Mouse (Mus musculus): ENCODE data around the gene Nrcam. TPM values are rescaled to one million over a fixed set of nuclear protein-coding genes. Genes with fewer than 3 reads are reported as not detected.

Nrcam gene
- polyA plus RNA-seq, 1 experiment from 2014 or later = 46.9 TPM

- 77% methylated on average over 4 of the region's 4 CpGs for WGBS
- no peak for DNase-seq (ENCODE audit: low spot score)
Measured at GRCm38 (mm10) chr12:44457961-44458360, 129.3 kb downstream of the Nrcam start.

DNA sequence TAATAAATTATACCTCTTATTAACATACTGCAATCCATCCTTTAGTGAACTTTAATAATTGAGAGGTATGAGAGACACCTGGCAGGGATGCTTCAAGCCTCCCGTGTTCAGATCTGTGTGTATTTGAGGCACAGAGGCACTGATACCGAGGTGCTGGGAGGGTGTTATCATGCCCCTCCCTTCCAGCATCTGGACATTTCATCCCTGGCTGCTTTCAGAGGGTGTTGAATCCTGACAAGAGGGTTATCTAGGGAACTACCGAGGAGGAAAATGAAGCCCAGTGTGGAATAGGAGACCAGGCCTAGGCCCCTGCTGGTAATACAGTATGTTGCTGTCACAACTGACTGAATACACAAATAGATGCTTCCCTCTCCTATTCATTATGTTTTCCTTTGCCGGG lies 133.8 kb downstream of the Nrcam start:
- H3K27me3 ChIP-seq (ENCODE audit: insufficient read depth, poor library complexity, severe bottlenecking) = no peaks in the 10 kb centered on the region
- no peak overlapping the region; the same call in 1 of the 2 replicates for H3K27ac ChIP-seq
- no peak for DNase-seq (ENCODE audit: low spot score)
- no peaks in the 10 kb centered on the region for H3K9me3 ChIP-seq
- H3K36me3 ChIP-seq = no peaks in the 10 kb centered on the region
- H3K4me3 ChIP-seq = no peak overlapping the region
- H3K4me1 ChIP-seq (replicated peaks) = peaks cover 15% of the 10 kb centered on the region
- WGBS = 40% methylated on average over 4 of the region's 4 CpGs

More at GRCm38 (mm10) chr12:44457961-44458360, 129.3 kb downstream of the Nrcam start:
- Histone ChIP-seq H3K4me1 (replicated peaks) (peaks cover 8% of the 10 kb centered on the region), H3K27me3 (ENCODE audit: insufficient read depth, poor library complexity, severe bottlenecking) (no peaks in the 10 kb centered on the region), H3K9me3 (no peaks in the 10 kb centered on the region), H3K4me3 (no peak overlapping the region), H3K36me3 (no peaks in the 10 kb centered on the region), H3K27ac (no peak overlapping the region)

DNA sequence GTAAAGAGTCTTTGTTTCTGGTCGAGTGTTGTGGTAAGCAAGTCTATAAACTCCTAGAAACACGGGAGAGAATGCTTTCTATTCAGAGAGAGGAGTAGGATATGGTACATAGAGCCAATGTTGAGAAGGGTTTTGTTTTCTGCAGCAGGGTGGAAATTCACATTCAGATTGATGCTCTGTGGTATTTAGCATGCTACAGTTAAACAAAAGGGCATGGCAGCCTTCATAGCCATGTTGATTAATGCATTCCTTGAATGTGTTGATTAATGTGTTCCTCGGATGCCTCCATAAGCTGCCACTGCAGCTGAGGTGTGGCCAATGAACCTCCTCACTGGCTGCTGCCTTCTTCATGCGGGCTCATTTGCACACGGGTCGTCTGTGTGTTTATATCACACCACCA lies 134.3 kb downstream of the Nrcam start:
- DNase-seq (ENCODE audit: low spot score) = no peak
- no peaks in the 10 kb centered on the region for H3K36me3 ChIP-seq
- no peak overlapping the region for H3K4me3 ChIP-seq
- H3K27me3 ChIP-seq (ENCODE audit: insufficient read depth, poor library complexity, severe bottlenecking) = no peaks in the 10 kb centered on the region
- H3K4me1 ChIP-seq (replicated peaks) = peaks cover 15% of the 10 kb centered on the region
- no peak overlapping the region for H3K27ac ChIP-seq
- no peaks in the 10 kb centered on the region for H3K9me3 ChIP-seq
- WGBS = 53% methylated on average over 6 of the region's 6 CpGs

- Histone ChIP-seq H3K36me3 (no peaks in the 10 kb centered on the region), H3K4me1 (replicated peaks) (no peaks in the 10 kb centered on the region), H3K4me3 (no peak overlapping the region), H3K27ac (no peak overlapping the region), H3K9me3 (no peaks in the 10 kb centered on the region), H3K27me3 (ENCODE audit: insufficient read depth, poor library complexity, severe bottlenecking) (no peaks in the 10 kb centered on the region)
- 83% methylated on average over 5 of the region's 5 CpGs for WGBS
- DNase-seq (ENCODE audit: low spot score) = no peak
Measured at GRCm38 (mm10) chr12:44471073-44471472, 142.4 kb downstream of the Nrcam start.

DNA sequence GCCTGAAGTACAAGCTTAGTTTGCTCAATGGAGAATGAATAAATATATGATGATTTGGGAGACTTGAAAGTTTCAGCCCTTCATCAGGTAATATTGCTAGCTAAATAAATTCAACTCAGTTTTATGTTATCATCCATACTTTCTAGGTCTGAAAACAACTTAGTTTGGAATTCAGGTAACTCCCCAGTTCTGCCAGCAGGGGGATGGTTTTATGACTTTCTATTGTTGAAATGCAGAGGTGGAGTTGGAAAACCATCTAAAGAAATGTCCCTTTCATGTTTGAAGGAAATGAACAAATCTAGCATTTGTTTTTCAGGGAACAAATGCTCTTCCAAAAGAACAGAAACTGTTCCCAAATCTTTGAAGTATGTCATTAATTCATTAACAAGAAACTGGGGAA lies 146.7 kb downstream of the Nrcam start:
- no peaks in the 10 kb centered on the region for H3K4me1 ChIP-seq (replicated peaks)
- no peaks in the 10 kb centered on the region for H3K36me3 ChIP-seq
- no peak overlapping the region for H3K4me3 ChIP-seq
- H3K27me3 ChIP-seq (ENCODE audit: insufficient read depth, poor library complexity, severe bottlenecking) = no peaks in the 10 kb centered on the region
- no peaks in the 10 kb centered on the region for H3K9me3 ChIP-seq
- H3K27ac ChIP-seq = no peak overlapping the region
- no peak for DNase-seq (ENCODE audit: low spot score)

GRCm38 (mm10) chr12:44479260-44480030 lies 150.8 kb downstream of the Nrcam start:
- no peak for DNase-seq (ENCODE audit: low spot score)
- no peak overlapping the region for H3K4me3 ChIP-seq
- 0 out of 2 replicates have a peak, but pooled peaks cover 2% of the 10 kb centered on the region for H3K36me3 ChIP-seq
- H3K4me1 ChIP-seq (replicated peaks) = no peaks in the 10 kb centered on the region
- peaks cover 4% of the 10 kb centered on the region; the same call in 1 of the 2 replicates for H3K9me3 ChIP-seq
- H3K27me3 ChIP-seq (ENCODE audit: insufficient read depth, poor library complexity, severe bottlenecking) = no peaks in the 10 kb centered on the region
- no peak overlapping the region for H3K27ac ChIP-seq
- WGBS = 90% methylated on average over 6 of the region's 6 CpGs

DNA sequence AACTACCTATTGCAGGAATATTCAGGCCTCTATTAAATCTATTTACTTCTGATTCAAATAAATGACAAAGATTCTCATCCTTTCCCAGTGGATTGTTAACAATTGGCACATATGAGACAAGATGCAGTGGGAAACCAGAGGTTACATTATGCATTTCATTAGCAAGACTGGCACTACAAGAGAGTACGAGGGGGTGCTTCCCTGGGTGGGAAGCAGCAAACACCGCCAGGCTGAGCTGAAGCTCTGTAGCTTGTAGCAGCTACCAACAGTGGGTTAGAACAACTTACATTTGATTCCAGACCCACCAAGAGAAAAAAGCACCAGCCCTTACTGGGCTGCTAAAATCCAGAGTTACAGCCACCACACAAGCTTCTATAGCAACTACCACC lies 151.3 kb downstream of the Nrcam start:
- no peak for DNase-seq (ENCODE audit: low spot score)
- Histone ChIP-seq H3K4me3 (no peak overlapping the region), H3K36me3 (0 out of 2 replicates have a peak, but pooled peaks cover 2% of the 10 kb centered on the region), H3K27ac (no peak overlapping the region), H3K4me1 (replicated peaks) (no peaks in the 10 kb centered on the region), H3K27me3 (ENCODE audit: insufficient read depth, poor library complexity, severe bottlenecking) (no peaks in the 10 kb centered on the region), H3K9me3 (peaks cover 4% of the 10 kb centered on the region; the same call in 1 of the 2 replicates)
- 95% methylated on average over 2 of the region's 2 CpGs for WGBS

- WGBS = 73% methylated on average over 3 of the region's 3 CpGs
- DNase-seq (ENCODE audit: low spot score) = no peak
- Histone ChIP-seq H3K4me3 (no peak overlapping the region), H3K36me3 (0 out of 2 replicates have a peak, but pooled peaks cover 2% of the 10 kb centered on the region), H3K27me3 (ENCODE audit: insufficient read depth, poor library complexity, severe bottlenecking) (no peaks in the 10 kb centered on the region), H3K9me3 (peaks cover 4% of the 10 kb centered on the region; the same call in 1 of the 2 replicates), H3K27ac (no peak overlapping the region), H3K4me1 (replicated peaks) (no peaks in the 10 kb centered on the region)
Measured at GRCm38 (mm10) chr12:44481415-44481814, 152.7 kb downstream of the Nrcam start.

- Histone ChIP-seq H3K9me3 (no peaks in the 10 kb centered on the region), H3K4me3 (no peak overlapping the region), H3K27ac (no peak overlapping the region), H3K36me3 (no peaks in the 10 kb centered on the region), H3K4me1 (replicated peaks) (peaks cover 14% of the 10 kb centered on the region; the same call in 1 of the 2 replicates), H3K27me3 (ENCODE audit: insufficient read depth, poor library complexity, severe bottlenecking) (no peaks in the 10 kb centered on the region)
- 37% methylated on average over 5 of the region's 5 CpGs for WGBS
- no peak for DNase-seq (ENCODE audit: low spot score)
Measured at GRCm38 (mm10) chr12:44492759-44493479, 164.2 kb downstream of the Nrcam start.

DNA sequence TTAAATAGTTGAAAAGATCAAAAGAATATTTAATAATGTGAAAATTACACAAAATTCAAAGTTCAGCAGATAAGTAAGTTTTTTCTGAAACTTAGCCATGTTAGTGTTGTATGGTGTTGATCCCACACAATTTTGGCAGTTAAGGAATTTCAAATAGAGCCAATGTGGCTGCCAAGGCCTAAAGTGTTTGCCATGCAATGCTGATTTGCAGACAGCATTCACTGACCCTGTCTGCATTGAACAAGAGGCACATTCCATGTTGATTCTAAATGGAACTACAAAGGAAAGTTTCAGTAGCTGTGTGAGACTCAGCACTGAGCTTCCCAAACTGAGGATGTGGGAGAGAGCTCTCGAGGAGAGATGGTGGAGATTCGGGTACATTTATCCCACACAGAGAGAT lies 169.1 kb downstream of the Nrcam start:
- 87% methylated on average over 2 of the region's 2 CpGs for WGBS
- no peaks in the 10 kb centered on the region for H3K9me3 ChIP-seq

GRCm38 (mm10) chr12:44498872-44499271 lies 170.2 kb downstream of the Nrcam start:
- no peaks in the 10 kb centered on the region for H3K36me3 ChIP-seq
- no peak overlapping the region for H3K27ac ChIP-seq
- H3K4me3 ChIP-seq = no peak overlapping the region
- no peaks in the 10 kb centered on the region for H3K27me3 ChIP-seq (ENCODE audit: insufficient read depth, poor library complexity, severe bottlenecking)
- H3K9me3 ChIP-seq = no peaks in the 10 kb centered on the region
- DNase-seq (ENCODE audit: low spot score) = no peak
- 59% methylated on average over 5 of the region's 5 CpGs for WGBS
- H3K4me1 ChIP-seq (replicated peaks) = peaks cover 8% of the 10 kb centered on the region

More for the DNA sequence above, 169.1 kb downstream of the Nrcam start:
- no peaks in the 10 kb centered on the region for H3K27me3 ChIP-seq (ENCODE audit: insufficient read depth, poor library complexity, severe bottlenecking)
- H3K4me3 ChIP-seq = no peak overlapping the region
- peaks cover 15% of the 10 kb centered on the region for H3K4me1 ChIP-seq (replicated peaks)
- no peaks in the 10 kb centered on the region for H3K36me3 ChIP-seq
- no peak overlapping the region for H3K27ac ChIP-seq
- no peak for DNase-seq (ENCODE audit: low spot score)

DNA sequence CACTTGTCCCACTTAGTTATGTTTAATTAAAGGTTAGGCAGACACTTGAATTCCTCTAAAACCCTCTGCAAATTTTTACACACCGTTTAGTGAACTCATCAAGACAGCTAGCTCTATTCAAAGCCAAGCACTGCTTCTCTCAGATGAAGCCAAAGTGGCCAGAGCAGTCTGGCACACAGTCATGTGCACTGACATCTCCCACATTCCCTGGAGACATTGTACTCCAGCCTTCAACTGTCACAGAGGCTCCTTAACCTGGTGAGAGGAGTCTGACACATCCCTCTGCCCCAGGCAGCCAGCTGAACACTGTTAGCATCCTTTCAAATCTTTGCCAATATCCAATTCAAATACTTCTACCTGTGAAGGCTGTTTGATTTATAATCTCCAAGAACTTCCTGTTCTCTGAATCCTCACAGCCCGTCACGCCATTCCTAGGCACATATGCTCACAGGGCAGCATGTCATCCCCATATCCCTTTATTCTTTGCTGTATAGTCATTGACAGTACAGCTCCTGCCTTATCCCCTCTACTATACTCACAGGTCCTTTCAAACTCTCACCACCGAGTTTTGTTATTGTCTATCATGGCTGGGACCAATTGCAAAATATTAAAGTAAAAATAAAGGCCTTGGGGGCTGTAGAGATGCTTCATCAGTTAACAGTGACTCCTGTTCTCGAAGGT lies 173.3 kb downstream of the Nrcam start:
- H3K36me3 ChIP-seq = no peaks in the 10 kb centered on the region
- no peak for DNase-seq (ENCODE audit: low spot score)
- peaks cover 8% of the 10 kb centered on the region for H3K4me1 ChIP-seq (replicated peaks)
- H3K4me3 ChIP-seq = no peak overlapping the region
- 77% methylated on average over 5 of the region's 5 CpGs for WGBS
- H3K9me3 ChIP-seq = no peaks in the 10 kb centered on the region
- H3K27ac ChIP-seq = no peak overlapping the region
- H3K27me3 ChIP-seq (ENCODE audit: insufficient read depth, poor library complexity, severe bottlenecking) = no peaks in the 10 kb centered on the region

DNA sequence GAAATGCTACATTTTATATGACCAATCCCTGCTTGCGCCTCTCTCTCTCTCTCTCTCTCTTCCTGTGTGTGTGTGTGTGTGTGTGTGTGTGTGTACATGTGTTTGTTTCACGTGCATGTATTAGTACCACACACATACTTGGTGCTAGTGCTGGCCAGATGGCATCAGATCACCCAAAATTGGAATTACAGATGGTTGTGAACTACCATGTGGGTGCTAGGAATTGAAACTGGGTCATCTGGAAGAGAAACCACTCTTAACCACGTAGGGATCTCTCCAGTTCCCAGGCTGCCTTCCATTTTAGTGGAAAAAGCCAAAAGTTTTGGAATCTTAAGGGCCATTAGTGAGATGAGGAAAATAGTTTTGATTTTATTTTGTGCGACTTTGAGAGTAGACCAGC lies 175.1 kb downstream of the Nrcam start:
- H3K27ac ChIP-seq = no peak overlapping the region
- no peak for DNase-seq (ENCODE audit: low spot score)
- 94% methylated on average over 4 of the region's 4 CpGs for WGBS
- H3K4me3 ChIP-seq = no peak overlapping the region
- H3K27me3 ChIP-seq (ENCODE audit: insufficient read depth, poor library complexity, severe bottlenecking) = no peaks in the 10 kb centered on the region
- no peaks in the 10 kb centered on the region for H3K36me3 ChIP-seq
- H3K4me1 ChIP-seq (replicated peaks) = peaks cover 2% of the 10 kb centered on the region
- H3K9me3 ChIP-seq = no peaks in the 10 kb centered on the region

Data from hindbrain, embryonic 10.5 days (tissue).